Mouse (Mus musculus) stomach, embryonic 15.5 days (tissue): Measurements from ENCODE around the gene Psmg1. TPM values are rescaled to one million over a fixed set of nuclear protein-coding genes. Genes with fewer than 3 reads are reported as not detected.
"Not testable (repeated sequence)": the region's sequence is repeated elsewhere in the genome, so short reads cannot be mapped to it uniquely, and the experiment has no call there.

Experiments
- ATAC-seq: fragments of 200-750 bp; cut with Nextera tagmentation; 2 replicates; pipeline ENCODE4 v1.8.0; 2017; ENCODE audit warnings: low read depth, moderate number of reproducible peaks, moderate TSS enrichment; ENCODE audit not compliant: insufficient read depth, low FRiP score
- H3K27ac ChIP-seq: fragments of 300-500 bp; sonication (generic); 2 replicates; pipeline ENCODE4 v1.5.1; 2015; ENCODE audit warnings: mild to moderate bottlenecking, inconsistent platforms
- H3K27me3 ChIP-seq: fragments of 300-500 bp; sonication (generic); replicated peaks from 2 replicates; pipeline ENCODE4 v1.6.1; 2015; ENCODE audit warnings: inconsistent platforms
- H3K36me3 ChIP-seq: fragments of 300-500 bp; sonication (generic); 2 replicates; pipeline ENCODE4 v1.6.1; 2015; ENCODE audit warnings: inconsistent platforms
- H3K4me1 ChIP-seq: fragments of 300-500 bp; sonication (generic); 2 replicates; pipeline ENCODE4 v1.6.1; 2015; ENCODE audit warnings: inconsistent platforms
- H3K4me2 ChIP-seq: fragments of 300-500 bp; sonication (generic); 2 replicates; pipeline ENCODE4 v1.6.1; 2015; ENCODE audit warnings: mild to moderate bottlenecking, inconsistent platforms
- H3K4me3 ChIP-seq: fragments of 300-500 bp; sonication (generic); replicated peaks from 2 replicates; pipeline ENCODE4 v1.5.1; 2015; ENCODE audit warnings: inconsistent platforms
- H3K9ac ChIP-seq: fragments of 300-500 bp; sonication (generic); 2 replicates; pipeline ENCODE4 v1.6.1; 2015; ENCODE audit warnings: inconsistent platforms
- H3K9me3 ChIP-seq: fragments of 300-500 bp; sonication (generic); 2 replicates; pipeline ENCODE4 v1.6.1; 2016; ENCODE audit warnings: inconsistent platforms
- WGBS: fragments of 180-500 bp; shearing (Covaris S2); methylation state at CpG from one replicate; pipeline ENCODE4 v1.1.7; 2015; 5-methylcytosine and 5-hydroxymethylcytosine counted together
- polyA plus RNA-seq: library from polyadenylated mRNA; unstranded; fragments of >200 nt; fragmentation: Nextera tagmentation; extraction: Ambion mirVana; gene quantifications from 2 replicates; pipeline ENCODE4 v1.2.1, GENCODE M21; 2015

The Psmg1 gene
- polyA plus RNA-seq: 89.1 and 94.8 TPM in 2 replicates

GRCm38 (mm10) chr16:95990462-95991121 is at the start of gene Psmg1:
TSS of gene Psmg1 (minus strand) at chr16:95990960.
- peak; percentile 91 for ATAC-seq
- peak within 1 kb of the TSS; percentile 71 for H3K4me2 ChIP-seq
- peaks cover 6% of the 10 kb centered on the region; the same call in 1 of the 2 replicates for H3K4me1 ChIP-seq
- no peaks in the 10 kb centered on the region for H3K27me3 ChIP-seq
- H3K9me3 ChIP-seq: no peaks in the 10 kb centered on the region
- WGBS: under 1% methylated on average over 59 of the region's 62 CpGs
- H3K27ac ChIP-seq: peak within 1 kb of the TSS; percentile 91
- peaks cover 11% of the 10 kb centered on the region for H3K36me3 ChIP-seq
- H3K9ac ChIP-seq: peak within 1 kb of the TSS; percentile 62
- H3K4me3 ChIP-seq: peak within 1 kb of the TSS; percentile 83

GRCm38 (mm10) chr16:96039538-96039937 is 48.8 kb upstream of the Psmg1 start:
- Histone ChIP-seq H3K4me2 (no peak overlapping the region), H3K9ac (no peak overlapping the region), H3K36me3 (peaks cover 70% of the 10 kb centered on the region), H3K27ac (no peak overlapping the region), H3K27me3 (no peaks in the 10 kb centered on the region), H3K4me1 (no peaks in the 10 kb centered on the region), H3K4me3 (no peak overlapping the region), H3K9me3 (no peaks in the 10 kb centered on the region)
- WGBS: 71% methylated on average over 6 of the region's 6 CpGs
- ATAC-seq: no peak

GRCm38 (mm10) chr16:96034473-96034872 is 43.7 kb upstream of the Psmg1 start:
- no peak overlapping the region for H3K4me2 ChIP-seq
- no peaks in the 10 kb centered on the region for H3K27me3 ChIP-seq
- no peak overlapping the region for H3K4me3 ChIP-seq
- H3K36me3 ChIP-seq: peaks cover 82% of the 10 kb centered on the region
- no peaks in the 10 kb centered on the region for H3K9me3 ChIP-seq
- H3K9ac ChIP-seq: no peak overlapping the region
- no peak for ATAC-seq
- WGBS: 87% methylated on average over 6 of the region's 6 CpGs
- H3K27ac ChIP-seq: no peak overlapping the region
- no peaks in the 10 kb centered on the region for H3K4me1 ChIP-seq

- H3K4me1 ChIP-seq: no peaks in the 10 kb centered on the region
- peaks cover 76% of the 10 kb centered on the region for H3K36me3 ChIP-seq
- no peaks in the 10 kb centered on the region for H3K9me3 ChIP-seq
- H3K4me3 ChIP-seq: no peak overlapping the region
- no peak overlapping the region for H3K4me2 ChIP-seq
- WGBS: 80% methylated on average over 13 of the region's 13 CpGs
- H3K27ac ChIP-seq: no peak overlapping the region
- no peak; the same call in 1 of the 2 replicates for ATAC-seq
- no peak overlapping the region for H3K9ac ChIP-seq
- no peaks in the 10 kb centered on the region for H3K27me3 ChIP-seq
Observed at GRCm38 (mm10) chr16:96032368-96033043, 41.7 kb upstream of the Psmg1 start.

GRCm38 (mm10) chr16:96030476-96031102 is 39.8 kb upstream of the Psmg1 start:
- no peak for ATAC-seq
- Histone ChIP-seq H3K36me3 (peaks cover 71% of the 10 kb centered on the region), H3K9me3 (no peaks in the 10 kb centered on the region), H3K4me1 (no peaks in the 10 kb centered on the region), H3K4me2 (no peak overlapping the region), H3K27ac (no peak overlapping the region), H3K27me3 (no peaks in the 10 kb centered on the region), H3K4me3 (no peak overlapping the region), H3K9ac (no peak overlapping the region)
- 65% methylated on average over 2 of the region's 2 CpGs for WGBS

GRCm38 (mm10) chr16:96026256-96026655 is 35.5 kb upstream of the Psmg1 start:
- 90% methylated on average over 5 of the region's 5 CpGs for WGBS
- Histone ChIP-seq H3K9ac (no peak overlapping the region), H3K36me3 (peaks cover 41% of the 10 kb centered on the region)

GRCm38 (mm10) chr16:96025244-96025643 is 34.5 kb upstream of the Psmg1 start:
- peaks cover 38% of the 10 kb centered on the region for H3K36me3 ChIP-seq
- no peak overlapping the region for H3K4me2 ChIP-seq
- H3K9me3 ChIP-seq: no peaks in the 10 kb centered on the region
- H3K27me3 ChIP-seq: no peaks in the 10 kb centered on the region
- H3K4me1 ChIP-seq: no peaks in the 10 kb centered on the region
- 79% methylated on average over 3 of the region's 3 CpGs for WGBS
- H3K4me3 ChIP-seq: no peak overlapping the region
- no peak overlapping the region for H3K27ac ChIP-seq
- H3K9ac ChIP-seq: no peak overlapping the region
- no peak for ATAC-seq

More at GRCm38 (mm10) chr16:96026256-96026655, 35.5 kb upstream of the Psmg1 start:
- no peak overlapping the region for H3K27ac ChIP-seq
- no peak for ATAC-seq
- no peaks in the 10 kb centered on the region for H3K27me3 ChIP-seq
- no peaks in the 10 kb centered on the region for H3K9me3 ChIP-seq
- H3K4me1 ChIP-seq: no peaks in the 10 kb centered on the region
- no peak overlapping the region for H3K4me2 ChIP-seq
- H3K4me3 ChIP-seq: no peak overlapping the region

- no peak for ATAC-seq
- H3K36me3 ChIP-seq: peaks cover 35% of the 10 kb centered on the region
Observed at GRCm38 (mm10) chr16:96021045-96021444, 30.3 kb upstream of the Psmg1 start.

GRCm38 (mm10) chr16:96009124-96009523 is 18.4 kb upstream of the Psmg1 start:
- H3K4me2 ChIP-seq, H3K4me3 ChIP-seq, H3K9me3 ChIP-seq, H3K27me3 ChIP-seq, H3K36me3 ChIP-seq, H3K27ac ChIP-seq, H3K9ac ChIP-seq, H3K4me1 ChIP-seq, ATAC-seq: not testable (repeated sequence)
- whole genome bisulfite sequencing: no CpG with 5 or more reads among the region's 10 CpGs

More at GRCm38 (mm10) chr16:96021045-96021444, 30.3 kb upstream of the Psmg1 start:
- Histone ChIP-seq H3K4me2 (no peak overlapping the region), H3K4me3 (no peak overlapping the region), H3K4me1 (no peaks in the 10 kb centered on the region), H3K27me3 (no peaks in the 10 kb centered on the region), H3K9me3 (no peaks in the 10 kb centered on the region), H3K27ac (no peak overlapping the region), H3K9ac (no peak overlapping the region)
- 90% methylated on average over 10 of the region's 10 CpGs for WGBS

- H3K27me3 ChIP-seq, ATAC-seq, H3K4me3 ChIP-seq, H3K4me2 ChIP-seq, H3K27ac ChIP-seq, H3K9ac ChIP-seq, H3K4me1 ChIP-seq, H3K9me3 ChIP-seq: not testable (repeated sequence)
- WGBS: no CpG with 5 or more reads among the region's 10 CpGs
- H3K36me3 ChIP-seq: peaks cover 25% of the 10 kb centered on the region
Observed at GRCm38 (mm10) chr16:96004278-96004677, 13.5 kb upstream of the Psmg1 start.

GRCm38 (mm10) chr16:95999291-95999690 is 8.5 kb upstream of the Psmg1 start:
- Histone ChIP-seq H3K9ac (no peak overlapping the region), H3K4me2 (no peak overlapping the region), H3K27me3 (no peaks in the 10 kb centered on the region), H3K36me3 (peaks cover 36% of the 10 kb centered on the region), H3K4me1 (no peaks in the 10 kb centered on the region), H3K4me3 (no peak overlapping the region), H3K9me3 (no peaks in the 10 kb centered on the region), H3K27ac (no peak overlapping the region)
- WGBS: 81% methylated on average over 5 of the region's 5 CpGs
- no peak for ATAC-seq

- ATAC-seq: no peak
- Histone ChIP-seq H3K4me2 (no peak overlapping the region), H3K36me3 (peaks cover 23% of the 10 kb centered on the region), H3K9ac (no peak overlapping the region), H3K9me3 (no peaks in the 10 kb centered on the region), H3K27ac (no peak overlapping the region), H3K4me1 (0 out of 2 replicates have a peak, but pooled peaks cover 3% of the 10 kb centered on the region), H3K4me3 (no peak overlapping the region), H3K27me3 (no peaks in the 10 kb centered on the region)
- WGBS: 79% methylated on average over 7 of the region's 7 CpGs
Observed at GRCm38 (mm10) chr16:95996156-95996555, 5.4 kb upstream of the Psmg1 start.
